Mouse (Mus musculus) liver, postnatal 0 days (tissue): ENCODE measurements around the gene Atp13a1.

Experiments
- CTCF ChIP-seq: sonication (generic); IDR thresholded peaks from 2 replicates; pipeline ENCODE4 v1.5.1; 2016; ENCODE audit warnings: antibody characterized with exemption, low read depth
- EP300 ChIP-seq: IDR thresholded peaks from 2 replicates; pipeline ENCODE4 v1.6.1; 2016; ENCODE audit warnings: antibody characterized with exemption, low read depth, mild to moderate bottlenecking

- TF ChIP-seq CTCF (no peak), EP300 (no peak)
Observed at GRCm38 (mm10) chr8:69799261-69799660, 8.3 kb downstream of the Atp13a1 start.
